Mouse (Mus musculus): ENCODE measurements around the gene Mbnl2.

The Mbnl2 gene

GRCm38 (mm10) chr14:120270633-120271032 is 4.8 kb upstream of the Mbnl2 start:
- in situ Hi-C loops (cut with MboI; ENCODE audit: unreplicated experiment in 2 of 2): loop anchor here (10.0 to 25.0 kb wide), 4 partner anchors 204 to 1486 kb away; partner anchors contain the start of genes Cldn10 (in 1 of the 2) and Rap2a (in 1 of the 2)

DNA sequence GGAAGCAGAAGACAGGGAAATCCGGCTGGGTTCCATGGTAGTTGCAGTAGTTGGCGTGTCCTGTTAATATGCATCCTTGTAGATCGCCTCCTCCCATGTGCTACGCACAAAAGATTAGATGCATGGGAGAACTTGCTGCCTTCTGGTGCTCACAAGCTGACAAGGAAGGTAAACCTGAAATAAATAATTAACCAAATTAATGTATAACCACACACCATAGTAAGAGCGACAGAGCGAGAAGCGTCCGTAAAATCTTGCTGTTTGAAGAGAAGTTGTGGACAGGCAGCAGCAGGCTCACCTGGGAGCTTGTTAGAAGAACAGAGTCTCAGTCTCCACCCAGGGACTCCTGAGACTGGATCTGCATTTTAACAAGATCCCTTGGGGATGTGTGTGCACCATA is 4.4 kb upstream of the Mbnl2 start:
- in situ Hi-C loops (cut with MboI; ENCODE audit: unreplicated experiment in 2 of 2): loop anchor here (10.0 to 25.0 kb wide), 4 partner anchors 204 to 1486 kb away; partner anchors contain the start of genes Cldn10 (in 1 of the 2) and Rap2a (in 1 of the 2)

- in situ Hi-C loops (cut with MboI; ENCODE audit: unreplicated experiment in 2 of 2): loop anchor here (10.0 to 25.0 kb wide), 4 partner anchors 201 to 1489 kb away; partner anchors contain the start of genes Cldn10 (in 1 of the 2) and Rap2a (in 1 of the 2)
These were observed 1.7 kb upstream of the Mbnl2 start for GRCm38 (mm10) chr14:120273766-120274165.

DNA sequence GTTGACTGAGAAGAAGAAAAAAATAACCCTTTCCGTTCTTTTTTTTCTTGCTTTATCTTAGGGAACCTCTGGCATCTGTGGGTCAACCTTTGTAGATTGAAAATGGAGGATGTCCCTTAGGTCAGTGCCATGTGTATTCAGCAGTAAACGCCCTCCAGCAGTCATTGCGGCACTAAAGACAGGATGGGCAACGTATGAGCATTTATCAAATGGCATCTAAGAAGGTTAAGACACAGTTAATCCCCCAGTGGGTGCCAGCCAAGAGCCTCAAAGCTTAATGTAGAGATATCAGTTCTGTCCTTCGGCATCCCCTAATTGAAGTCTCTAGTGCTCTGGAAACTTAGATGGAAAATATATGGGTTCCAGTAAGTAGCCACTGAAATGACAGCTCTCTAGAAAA is 723 bp upstream of the Mbnl2 start:
- in situ Hi-C loops (cut with MboI; ENCODE audit: unreplicated experiment in 2 of 2): loop anchor here (5.0 to 25.0 kb wide), 9 partner anchors 53 to 1838 kb away; partner anchors contain the start of genes Ipo5 (in 2 of the 2), Cldn10 (in 1 of the 2), Rap2a (in 1 of the 2) and Tm9sf2 (in 1 of the 2)

GRCm38 (mm10) chr14:120276343-120277080 is 1.0 kb downstream of the Mbnl2 start:
- in situ Hi-C loops (cut with MboI; ENCODE audit: unreplicated experiment in 2 of 2): loop anchor here (5.0 to 25.0 kb wide), 8 partner anchors 51 to 1836 kb away; partner anchors contain the start of genes Ipo5 (in 2 of the 2), Cldn10 (in 1 of the 2), Rap2a (in 1 of the 2) and Tm9sf2 (in 1 of the 2)

- in situ Hi-C loops (cut with MboI; ENCODE audit: unreplicated experiment in 2 of 2): loop anchor here (5.0 to 25.0 kb wide), 8 partner anchors 50 to 1835 kb away; partner anchors contain the start of genes Ipo5 (in 2 of the 2), Cldn10 (in 1 of the 2), Rap2a (in 1 of the 2) and Tm9sf2 (in 1 of the 2)
These were observed 1.7 kb downstream of the Mbnl2 start for GRCm38 (mm10) chr14:120277081-120277656.

DNA sequence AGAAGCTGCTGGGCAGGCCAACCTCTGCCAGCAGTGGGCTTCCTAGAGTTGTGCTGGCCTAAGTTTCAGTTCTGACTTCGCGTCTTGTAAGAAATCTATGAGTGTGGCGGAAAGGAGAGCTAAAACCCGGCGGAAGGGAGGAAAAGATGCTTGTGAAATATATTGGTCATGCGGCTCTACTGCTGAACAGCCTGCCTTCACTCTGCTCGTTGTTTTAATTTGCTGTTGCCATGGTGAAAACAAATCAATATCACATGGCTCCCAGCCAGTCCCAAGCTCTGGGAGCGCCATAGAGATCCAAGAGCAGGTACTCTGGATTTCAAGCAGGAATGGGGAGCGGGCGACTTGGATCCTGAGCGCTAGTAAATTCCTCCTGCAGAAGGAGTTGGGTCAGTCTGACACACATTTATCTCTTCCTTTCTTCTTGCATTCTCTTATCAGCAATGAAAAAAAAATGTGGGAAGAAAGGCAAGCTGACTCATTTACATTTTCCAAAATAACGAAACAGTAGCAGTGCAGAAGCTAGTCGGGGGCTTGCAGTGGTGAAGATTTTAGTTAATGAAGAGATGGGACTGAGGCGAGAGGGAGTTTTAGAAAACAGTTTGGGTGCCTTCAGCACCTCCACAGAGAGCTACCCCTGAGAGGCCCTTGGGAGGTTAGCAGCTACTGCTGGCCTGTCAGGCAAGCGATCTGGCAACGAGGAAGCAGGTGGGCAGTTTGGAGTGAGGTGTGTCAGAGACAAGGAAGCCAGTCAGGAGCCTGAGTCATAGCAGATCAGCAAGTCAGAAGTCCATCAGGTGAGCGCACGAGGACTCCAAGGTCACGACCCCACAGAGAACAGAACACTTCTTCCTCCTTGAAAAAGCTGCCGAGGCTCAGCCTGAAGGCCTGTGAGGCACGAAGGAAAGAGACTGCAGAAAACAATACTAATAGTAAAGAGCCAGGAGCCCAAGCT is 3.1 kb downstream of the Mbnl2 start:
- in situ Hi-C loops (cut with MboI; ENCODE audit: unreplicated experiment in 2 of 2): loop anchor here (5.0 to 25.0 kb wide), 8 partner anchors 49 to 1834 kb away; partner anchors contain the start of genes Ipo5 (in 2 of the 2), Cldn10 (in 1 of the 2), Rap2a (in 1 of the 2) and Tm9sf2 (in 1 of the 2)

DNA sequence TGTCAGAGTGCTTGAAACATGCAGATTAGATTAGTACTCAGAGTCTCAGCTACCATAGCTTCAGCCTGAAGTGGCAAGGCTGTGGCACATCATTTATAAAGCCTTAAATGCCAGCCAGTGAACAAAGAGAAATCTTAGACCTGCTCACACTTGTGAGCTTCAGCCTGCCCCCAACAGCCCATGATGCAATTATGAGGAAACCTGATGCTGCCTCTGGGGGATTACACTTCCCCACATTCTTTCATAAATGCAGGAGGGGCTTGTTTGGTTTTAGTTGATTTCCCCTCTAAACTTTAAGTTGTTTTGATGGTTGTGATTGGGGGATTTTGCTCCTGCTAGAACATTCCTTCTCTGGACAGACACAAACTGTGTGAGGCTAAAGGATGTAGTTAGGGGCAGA is 4.7 kb downstream of the Mbnl2 start:
- in situ Hi-C loops (cut with MboI; ENCODE audit: unreplicated experiment in 2 of 2): loop anchor here (25.0 kb wide), 4 partner anchors 632 to 1832 kb away; partner anchors contain the start of genes Ipo5 (in 2 of the 2) and Tm9sf2 (in 1 of the 2)

GRCm38 (mm10) chr14:120283787-120284186 is 8.3 kb downstream of the Mbnl2 start:
- in situ Hi-C loops (cut with MboI; ENCODE audit: unreplicated experiment in 2 of 2): loop anchor here (25.0 kb wide), 4 partner anchors 629 to 1829 kb away; partner anchors contain the start of genes Ipo5 (in 2 of the 2) and Tm9sf2 (in 1 of the 2)

DNA sequence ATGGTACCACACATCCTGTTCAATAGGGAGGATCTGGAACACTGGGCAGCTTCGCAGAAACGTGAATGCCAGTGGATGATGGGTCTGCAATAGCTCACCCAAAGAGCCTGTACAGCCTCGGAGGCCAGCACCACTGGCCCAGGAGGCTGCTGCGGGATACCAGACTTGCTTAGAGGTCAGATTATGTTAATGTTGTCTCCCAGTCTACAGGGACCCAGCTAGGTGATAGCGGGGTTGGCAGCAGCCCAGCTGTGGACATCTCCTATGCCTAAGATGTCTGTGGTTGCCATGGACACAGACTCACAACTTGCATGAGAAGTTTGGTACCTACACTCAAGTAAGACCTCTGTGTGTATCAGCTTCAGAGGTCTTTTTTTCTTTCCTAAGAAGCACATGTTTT is 9.0 kb downstream of the Mbnl2 start:
- in situ Hi-C loops (cut with MboI; ENCODE audit: unreplicated experiment in 2 of 2): loop anchor here (25.0 kb wide), 4 partner anchors 628 to 1828 kb away; partner anchors contain the start of genes Ipo5 (in 2 of the 2) and Tm9sf2 (in 1 of the 2)

GRCm38 (mm10) chr14:120287121-120287986 is 11.9 kb downstream of the Mbnl2 start:
- in situ Hi-C loops (cut with MboI; ENCODE audit: unreplicated experiment in 2 of 2): loop anchor here (25.0 kb wide), 4 partner anchors 625 to 1825 kb away; partner anchors contain the start of genes Ipo5 (in 2 of the 2) and Tm9sf2 (in 1 of the 2)

- in situ Hi-C loops (cut with MboI; ENCODE audit: unreplicated experiment in 2 of 2): loop anchor here (25.0 kb wide), 4 partner anchors 624 to 1824 kb away; partner anchors contain the start of genes Ipo5 (in 2 of the 2) and Tm9sf2 (in 1 of the 2)
These were observed 12.5 kb downstream of the Mbnl2 start for GRCm38 (mm10) chr14:120287987-120288275.

DNA sequence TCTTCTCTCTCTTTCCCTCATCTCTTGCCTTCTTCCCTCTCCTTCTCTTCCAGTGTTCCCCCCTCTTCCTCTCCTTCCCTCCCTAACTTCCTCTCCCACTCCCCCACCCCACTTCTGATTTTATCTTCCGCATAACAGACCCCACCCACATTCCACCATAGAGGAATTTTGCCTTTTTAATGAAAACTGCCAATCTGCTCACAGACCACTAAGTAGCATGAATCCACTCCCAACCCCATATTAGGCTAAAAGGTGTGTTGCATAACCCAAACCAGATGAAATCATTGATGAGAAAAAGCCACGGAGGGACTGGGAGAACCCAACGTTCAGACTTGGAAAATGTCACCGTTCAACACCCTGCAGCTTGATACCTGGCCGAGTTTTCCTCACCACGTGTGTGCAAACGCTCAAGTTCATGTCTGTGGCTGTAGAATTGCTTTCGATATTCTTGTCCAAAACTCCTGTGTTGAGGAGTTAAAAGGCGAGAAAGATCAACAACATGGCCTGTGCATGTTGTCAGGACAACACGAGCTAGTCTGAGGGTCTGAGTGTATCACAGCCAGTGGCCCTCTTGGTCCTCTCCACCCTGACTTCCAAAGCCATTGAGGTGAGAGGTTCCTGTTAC is 13.0 kb downstream of the Mbnl2 start:
- in situ Hi-C loops (cut with MboI; ENCODE audit: unreplicated experiment in 2 of 2): loop anchor here (25.0 kb wide), 4 partner anchors 624 to 1824 kb away; partner anchors contain the start of genes Ipo5 (in 2 of the 2) and Tm9sf2 (in 1 of the 2)

GRCm38 (mm10) chr14:120289065-120289464 is 13.6 kb downstream of the Mbnl2 start:
- in situ Hi-C loops (cut with MboI; ENCODE audit: unreplicated experiment in 2 of 2): loop anchor here (25.0 kb wide), 4 partner anchors 623 to 1823 kb away; partner anchors contain the start of genes Ipo5 (in 2 of the 2) and Tm9sf2 (in 1 of the 2)

DNA sequence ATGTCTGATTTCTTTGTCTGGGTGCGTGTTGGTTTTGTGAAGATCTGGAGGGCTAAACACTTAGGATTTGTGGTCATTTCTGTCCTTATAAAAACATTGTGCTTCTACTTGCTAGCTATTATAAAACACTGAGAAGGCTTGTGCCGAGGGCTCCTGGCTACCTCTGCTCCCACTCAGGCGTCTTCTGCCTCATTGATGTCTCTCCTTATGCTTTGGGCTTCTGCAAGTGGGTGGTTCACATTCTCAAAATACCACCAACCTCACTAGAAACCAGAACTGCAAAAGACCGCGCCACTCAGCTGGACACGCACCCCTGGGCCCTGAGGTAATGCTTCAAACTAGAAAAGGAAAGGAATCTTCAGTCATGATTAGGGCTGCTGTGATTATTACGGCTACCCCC is 14.1 kb downstream of the Mbnl2 start:
- in situ Hi-C loops (cut with MboI; ENCODE audit: unreplicated experiment in 2 of 2): loop anchor here (25.0 kb wide), 4 partner anchors 623 to 1823 kb away; partner anchors contain the start of genes Ipo5 (in 2 of the 2) and Tm9sf2 (in 1 of the 2)

- in situ Hi-C loops (cut with MboI; ENCODE audit: unreplicated experiment in 2 of 2): loop anchor here (25.0 kb wide), 4 partner anchors 621 to 1821 kb away; partner anchors contain the start of genes Ipo5 (in 2 of the 2) and Tm9sf2 (in 1 of the 2)
These were observed 15.8 kb downstream of the Mbnl2 start for GRCm38 (mm10) chr14:120291226-120291757.

DNA sequence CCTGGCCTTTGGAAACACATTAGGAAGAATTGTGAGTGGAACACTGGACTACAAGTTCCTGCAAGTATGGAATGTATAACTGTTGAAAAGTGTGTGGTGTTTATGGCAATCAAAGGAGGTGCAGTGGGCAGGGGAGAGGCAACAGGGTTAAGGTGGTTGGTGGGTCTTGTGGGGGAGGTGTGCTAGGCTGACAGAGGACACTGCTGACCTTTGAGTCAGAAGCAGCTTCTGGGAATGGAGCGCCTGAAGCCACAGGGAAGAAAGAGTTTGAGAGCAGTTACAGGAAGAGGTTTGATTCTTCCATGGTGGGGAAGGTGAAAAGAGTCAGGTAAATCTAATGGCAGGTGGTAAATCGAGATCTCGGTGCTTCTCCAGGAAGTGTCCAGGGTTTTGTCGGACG is 16.7 kb downstream of the Mbnl2 start:
- in situ Hi-C loops (cut with MboI; ENCODE audit: unreplicated experiment in 2 of 2): loop anchor here (25.0 kb wide), 4 partner anchors 620 to 1820 kb away; partner anchors contain the start of genes Ipo5 (in 2 of the 2) and Tm9sf2 (in 1 of the 2)
